Mouse (Mus musculus) G1E-ER4 (cell line): ENCODE measurements around the gene Gm15155. TPM values are rescaled to one million over a fixed set of nuclear protein-coding genes. Genes with fewer than 3 reads are reported as not detected.

Experiments
- GATA1 ChIP-seq: IDR thresholded peaks from one replicate; pipeline ENCODE4 v1.8.0; 2012; ENCODE audit warnings: low read length, inconsistent platforms
- polyA plus RNA-seq: library from polyadenylated mRNA; stranded (reverse); fragments of >175 nt; gene quantifications from 2 replicates; pipeline ENCODE4 v1.2.3, GENCODE M21; 2012

Gm15155 gene
- not detected in 2 replicates for polyA plus RNA-seq

DNA sequence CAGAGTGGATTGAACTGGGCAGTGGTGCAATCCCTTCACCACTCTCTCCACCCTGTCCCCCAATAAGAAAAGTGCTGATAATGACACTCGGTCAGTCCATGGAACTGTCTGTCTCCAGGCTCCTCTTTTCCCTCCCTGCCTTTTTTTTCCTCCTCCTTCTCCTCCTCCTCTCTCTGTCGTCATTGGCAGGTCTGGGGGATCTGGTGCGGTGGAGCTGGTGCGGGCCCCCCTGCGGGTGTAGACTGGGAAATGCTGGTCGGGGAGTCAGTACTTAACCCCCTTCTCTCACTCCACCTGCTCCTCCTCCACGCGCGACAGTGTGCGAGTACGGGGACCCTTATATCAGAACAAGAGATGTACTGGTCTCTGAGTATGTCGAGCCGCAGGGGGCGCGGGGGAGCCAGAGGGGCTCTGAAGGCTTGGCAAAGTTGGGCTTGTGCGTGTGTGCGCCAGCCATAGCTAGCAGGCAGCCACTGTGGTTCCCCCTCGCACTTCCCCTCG, at the start of gene Gm15155:
Gm15155 (plus strand) TSS at position 401 of the 501 bp plus-strand sequence.
- TF ChIP-seq GATA1 = no peak

DNA sequence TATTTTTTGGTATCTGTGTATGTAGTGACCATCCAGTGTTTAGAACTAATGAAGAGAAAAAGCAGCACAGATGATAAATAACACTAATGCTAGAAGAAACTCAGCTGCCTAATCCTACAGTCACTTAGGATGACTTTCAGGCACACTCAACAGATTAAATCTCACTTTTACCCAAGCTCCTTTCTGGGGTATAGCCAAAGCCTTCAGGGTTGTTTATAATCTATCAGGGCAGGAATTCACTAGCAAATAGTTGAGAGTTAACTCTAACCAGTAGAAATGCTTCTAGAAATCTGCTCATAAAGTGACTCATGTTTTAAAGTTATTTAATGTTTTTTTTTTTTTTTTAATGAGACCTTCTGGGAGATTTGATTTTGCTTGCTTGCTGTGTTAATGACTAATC, 44.8 kb upstream of the Gm15155 start:
- TF ChIP-seq GATA1 = no peak

DNA sequence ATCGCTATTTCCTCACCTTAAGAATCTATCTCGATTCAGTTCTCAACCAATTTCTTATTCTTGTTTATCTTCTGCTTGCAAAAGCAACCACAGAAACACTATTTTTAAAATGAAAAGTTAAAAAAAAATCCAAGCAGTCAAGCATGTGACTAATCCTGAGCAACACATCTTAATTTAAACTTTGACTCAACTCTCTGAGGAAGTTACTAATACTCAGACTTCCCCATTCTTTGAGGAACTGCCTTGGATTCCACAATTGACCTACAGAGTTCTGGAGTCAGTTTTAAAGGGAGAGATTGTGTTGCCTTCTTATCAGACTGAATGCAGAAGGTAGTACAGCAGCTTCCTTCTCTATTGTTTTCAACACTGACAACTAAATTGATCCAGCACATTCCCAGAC, 40.0 kb upstream of the Gm15155 start:
- no peak for TF ChIP-seq GATA1

DNA sequence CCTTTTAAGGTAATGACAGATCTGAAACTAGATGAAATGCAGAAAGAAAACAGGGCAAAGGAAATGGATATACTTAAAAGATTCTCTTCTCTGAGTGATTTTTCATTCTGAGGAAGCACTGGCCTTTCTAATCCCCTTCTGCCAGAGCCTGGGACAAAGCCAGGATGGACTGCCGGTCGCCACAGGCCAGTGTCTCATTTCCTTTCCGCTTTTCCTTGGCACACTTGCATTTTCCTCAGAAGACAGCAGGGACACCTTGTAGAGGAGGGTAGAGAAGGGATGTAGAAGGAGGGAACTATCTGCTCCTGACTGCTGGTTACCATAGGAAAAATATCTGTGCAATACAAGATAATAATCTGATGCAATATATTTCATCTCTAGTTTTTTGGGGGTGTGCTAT, 33.1 kb upstream of the Gm15155 start:
- TF ChIP-seq GATA1 = no peak

DNA sequence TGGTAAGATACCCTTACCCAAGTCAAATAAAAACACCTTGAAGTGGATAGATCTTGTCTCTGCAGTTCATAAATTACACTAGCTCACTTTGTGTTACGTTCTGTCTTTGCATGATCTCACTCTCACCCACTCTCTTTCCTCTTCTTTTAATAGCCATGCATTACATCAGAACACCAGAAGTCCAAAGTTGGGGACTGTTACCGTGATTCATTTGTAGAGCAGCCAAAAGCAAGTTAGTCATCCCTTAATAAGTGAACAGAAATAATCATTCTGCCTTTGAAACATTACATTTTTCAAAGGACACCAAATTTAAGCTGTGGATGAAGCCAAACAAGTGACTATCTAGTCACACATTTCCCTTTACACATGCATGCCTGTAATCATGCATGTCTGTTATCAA, 32.1 kb upstream of the Gm15155 start:
- no peak for TF ChIP-seq GATA1

DNA sequence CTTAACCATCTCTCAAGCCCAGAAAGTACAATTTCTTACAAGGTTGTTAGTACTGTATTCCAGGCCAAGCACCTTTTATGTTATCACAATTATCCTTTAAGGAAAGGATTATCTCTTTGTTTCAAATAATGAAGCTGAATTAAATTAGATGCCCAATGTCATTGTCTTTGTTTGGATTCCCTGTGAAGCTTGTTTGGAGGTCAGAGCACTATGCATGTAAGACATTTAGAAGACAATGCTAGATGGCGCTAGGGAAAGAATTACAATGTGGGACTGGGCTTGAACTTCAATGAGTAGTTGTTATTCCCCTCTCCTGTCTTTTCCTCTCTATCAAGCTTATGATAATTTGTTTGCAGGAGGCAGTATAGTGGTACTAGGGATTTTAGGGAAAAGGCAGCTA, 29.9 kb upstream of the Gm15155 start:
- TF ChIP-seq GATA1 = no peak

DNA sequence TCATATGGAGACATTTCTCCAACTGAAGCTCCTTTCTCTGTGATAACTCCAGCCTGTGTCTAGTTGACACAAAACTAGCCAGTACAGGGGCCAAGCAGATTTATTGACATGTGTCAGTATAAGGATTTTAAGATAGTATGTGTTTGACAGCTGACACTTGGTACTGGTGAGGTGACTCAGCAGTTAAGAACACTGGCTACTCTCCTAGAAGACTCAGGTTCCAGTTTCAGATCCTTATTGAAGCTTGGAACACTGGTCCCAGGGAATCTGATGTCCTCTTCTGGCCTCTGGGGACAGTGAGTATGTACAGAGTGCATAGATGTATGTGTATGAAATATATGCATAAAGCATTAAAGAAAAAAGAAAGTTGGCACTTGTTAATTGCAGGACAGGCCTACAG, 28.2 kb upstream of the Gm15155 start:
- TF ChIP-seq GATA1 = no peak

DNA sequence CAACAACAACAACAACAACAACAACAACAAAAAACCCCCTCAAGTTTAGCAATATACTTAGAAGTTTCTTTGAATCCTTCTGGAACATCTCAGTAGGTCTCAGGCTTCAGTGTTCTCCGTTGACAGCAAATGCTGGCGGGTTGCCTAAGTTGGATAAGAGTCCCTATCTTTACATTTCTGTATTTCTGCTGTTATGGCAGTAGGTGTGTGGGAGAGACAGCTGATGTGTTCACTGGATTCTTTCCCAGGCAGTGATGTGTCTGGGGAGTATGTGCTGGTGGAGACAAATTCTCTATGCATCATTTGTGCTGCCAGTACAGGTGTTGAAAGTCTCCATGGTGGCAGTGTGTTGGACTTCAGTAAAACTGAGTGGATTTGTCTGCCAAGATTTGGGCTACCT, 23.3 kb upstream of the Gm15155 start:
- no peak for TF ChIP-seq GATA1

DNA sequence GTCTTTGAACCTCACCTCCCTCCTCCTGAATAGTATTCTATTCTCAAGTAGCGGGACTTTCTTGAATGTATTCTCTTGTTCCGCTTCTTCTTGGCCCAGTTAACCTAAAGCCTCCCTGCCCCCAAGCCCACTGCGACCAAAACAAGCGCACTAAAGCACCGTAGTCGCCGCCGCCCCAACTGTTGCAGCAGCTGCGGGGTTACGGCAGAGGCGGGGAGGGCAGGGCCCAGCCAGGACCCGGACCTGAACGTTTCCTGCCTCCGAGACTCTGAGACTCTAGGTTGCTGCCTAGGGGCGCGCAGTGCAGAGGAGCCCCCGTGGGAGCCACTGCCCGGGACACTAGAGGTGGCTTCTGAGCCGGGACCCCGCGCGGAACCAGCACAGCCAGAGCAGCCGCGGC, 2.0 kb upstream of the Gm15155 start:
- TF ChIP-seq GATA1 = no peak

DNA sequence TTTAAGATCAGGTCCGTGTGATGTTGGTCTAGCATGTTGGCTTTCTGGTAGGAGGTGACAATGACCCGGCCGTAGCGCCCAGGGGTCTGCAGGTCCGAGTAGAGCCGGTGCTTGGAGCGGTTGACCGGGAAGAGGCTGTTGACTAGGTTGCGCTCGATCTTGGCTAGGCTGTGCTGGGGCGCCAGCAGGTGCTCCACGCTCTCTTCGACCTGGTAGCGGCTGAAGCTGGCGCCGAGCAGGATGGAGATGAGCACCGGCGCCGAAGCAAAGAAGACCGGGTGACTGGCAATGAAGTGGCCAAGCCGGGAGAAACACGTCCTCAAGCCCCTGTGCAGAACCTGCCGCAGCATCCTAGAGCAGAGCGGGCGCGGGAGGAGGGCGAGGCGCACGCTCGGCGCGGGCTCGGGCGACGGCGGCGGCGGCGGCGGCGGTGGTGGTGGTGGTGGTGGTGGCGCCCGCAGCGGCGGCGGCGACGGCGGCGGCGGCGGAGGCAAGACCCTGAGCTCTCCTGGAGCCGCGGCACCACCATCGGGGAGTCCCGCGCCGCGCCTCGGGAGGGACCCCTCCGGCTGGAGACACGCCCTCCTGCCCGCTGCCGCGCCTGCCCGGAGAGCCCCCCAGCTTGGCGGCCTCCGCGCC, 1.5 kb upstream of the Gm15155 start:
- TF ChIP-seq GATA1 = no peak

DNA sequence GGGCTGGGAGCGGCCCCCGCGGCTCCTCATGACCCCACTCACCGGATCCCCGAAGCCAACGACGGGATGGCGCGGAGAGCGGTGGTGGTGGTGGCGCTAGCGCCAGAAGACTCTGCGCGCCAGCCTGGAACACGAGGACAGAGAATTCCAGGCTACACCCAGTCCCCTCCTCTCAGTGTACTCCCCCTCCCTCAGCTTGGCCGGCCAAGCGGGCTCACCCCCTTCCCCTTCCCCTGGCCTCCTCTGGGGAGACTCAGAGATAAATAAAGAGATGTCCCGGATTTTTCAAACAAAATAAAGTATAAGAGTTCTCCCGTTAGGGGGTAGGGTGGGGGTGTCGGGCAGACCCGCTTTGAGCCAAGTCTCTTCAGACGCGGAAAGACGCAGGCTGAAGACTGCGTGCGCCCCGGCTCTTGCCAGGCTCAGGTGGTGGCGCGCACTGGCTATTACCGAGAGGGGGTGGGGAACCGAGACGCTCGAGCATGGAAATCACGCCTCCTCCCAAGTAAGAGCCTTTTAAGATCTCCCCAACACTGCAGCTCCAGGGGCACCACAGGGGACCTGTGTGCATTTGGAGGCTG, 750 bp upstream of the Gm15155 start, which contains the start of gene Ptchd1:
Ptchd1 (minus strand) TSS at position 114 of the 581 bp plus-strand sequence.
- no peak for TF ChIP-seq GATA1

DNA sequence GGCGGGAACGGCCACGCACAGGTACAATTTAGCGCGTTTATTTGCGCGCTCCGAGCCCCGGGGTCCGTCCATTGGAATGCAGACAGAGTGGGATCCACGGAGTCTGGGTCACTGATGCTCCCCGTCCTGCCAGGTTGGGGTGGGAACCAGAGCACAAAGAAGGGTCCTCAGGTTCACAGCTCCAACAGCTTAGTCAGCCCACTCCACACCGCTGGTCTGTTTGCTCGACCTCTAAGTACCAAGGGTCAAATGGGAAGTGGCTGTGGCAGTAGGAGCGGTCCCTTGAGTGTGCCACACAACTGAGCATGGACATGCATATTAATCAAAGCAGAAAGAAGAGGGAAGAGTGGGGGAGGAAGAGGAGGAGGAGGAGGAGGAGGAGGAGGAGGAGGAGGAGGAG, 354 bp downstream of the Gm15155 start:
- no peak for TF ChIP-seq GATA1

DNA sequence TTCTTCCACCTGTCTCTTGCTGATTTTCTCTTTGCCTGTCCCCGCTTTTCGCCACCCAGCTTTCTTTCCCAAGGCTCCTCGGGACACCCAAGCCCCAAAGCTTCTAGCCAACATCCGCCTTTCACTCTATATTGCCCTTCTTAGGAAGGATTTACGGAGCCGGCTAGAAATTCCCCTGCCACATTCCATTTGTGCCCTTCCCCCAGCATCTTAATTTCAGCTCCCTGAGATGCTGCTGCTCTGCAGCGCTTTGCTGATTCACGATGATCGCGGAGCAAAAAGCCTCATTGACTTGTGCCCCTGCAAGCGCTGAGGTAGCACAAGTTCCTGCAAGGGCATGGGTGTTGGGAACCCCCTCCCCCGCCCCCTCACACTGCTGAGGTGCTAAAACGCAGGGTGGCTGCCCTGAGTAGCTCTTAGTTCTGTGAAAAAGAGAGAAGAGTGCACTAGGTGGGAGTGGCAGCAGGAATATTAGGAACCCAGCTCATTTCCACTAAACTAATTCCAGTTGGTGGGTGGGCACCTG, 1.2 kb downstream of the Gm15155 start:
- TF ChIP-seq GATA1 = no peak

DNA sequence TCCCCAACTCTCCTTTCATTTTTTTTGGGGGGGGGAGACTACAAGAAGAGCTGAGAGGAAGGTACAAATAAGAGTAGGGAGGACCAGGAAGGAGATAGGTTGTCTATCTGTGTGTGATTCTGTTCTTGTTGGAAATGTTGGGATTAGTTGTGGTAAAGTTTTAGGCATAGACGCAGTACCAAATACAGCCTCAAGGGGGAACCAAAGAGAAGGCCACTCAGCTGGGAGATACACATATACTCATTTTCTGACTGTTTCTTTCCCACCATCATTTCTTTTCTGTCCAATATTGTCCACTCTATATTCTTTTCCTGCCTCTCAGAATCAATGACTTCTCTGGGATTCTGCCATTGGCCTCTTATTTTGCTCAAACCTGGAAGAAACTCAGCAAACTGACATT, 19.4 kb downstream of the Gm15155 start:
- no peak for TF ChIP-seq GATA1

DNA sequence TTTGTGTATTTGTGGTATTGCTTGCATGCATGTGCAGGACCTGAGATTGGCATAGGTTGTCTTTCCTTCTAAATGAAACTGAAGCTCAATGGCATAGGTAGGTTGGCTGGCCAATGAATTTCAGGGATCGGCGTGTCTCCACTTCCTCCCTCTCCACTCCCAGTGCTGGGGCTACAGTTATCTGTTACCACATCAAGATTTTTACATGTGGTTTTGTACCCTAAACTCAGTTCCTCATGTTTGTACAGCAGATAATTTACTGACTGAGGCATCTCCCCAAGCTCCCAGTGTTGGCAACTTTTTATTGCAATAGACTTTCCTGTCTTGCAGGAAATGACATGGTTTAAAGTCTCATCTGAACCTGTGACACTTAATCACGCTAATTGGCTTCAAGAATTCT, 21.4 kb downstream of the Gm15155 start:
- no peak for TF ChIP-seq GATA1

DNA sequence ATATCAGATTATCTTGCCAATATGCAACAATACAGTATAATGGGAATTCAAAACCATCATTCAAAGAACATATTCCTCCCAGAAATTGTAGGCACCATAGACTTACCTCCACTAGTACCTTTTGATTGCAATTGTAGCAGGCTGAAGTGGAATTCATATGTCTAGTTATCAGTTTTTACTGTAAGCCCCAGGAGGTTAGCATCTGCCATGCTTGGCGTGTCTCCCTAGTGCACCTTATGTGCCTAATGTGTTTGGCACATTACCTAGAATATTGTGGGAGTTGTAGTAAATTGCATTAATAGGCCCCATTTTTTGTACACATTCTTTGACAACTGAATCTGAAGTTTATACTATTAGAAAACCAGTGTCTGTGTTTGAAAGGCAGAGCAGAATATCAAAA, 33.4 kb downstream of the Gm15155 start:
- TF ChIP-seq GATA1 = no peak

DNA sequence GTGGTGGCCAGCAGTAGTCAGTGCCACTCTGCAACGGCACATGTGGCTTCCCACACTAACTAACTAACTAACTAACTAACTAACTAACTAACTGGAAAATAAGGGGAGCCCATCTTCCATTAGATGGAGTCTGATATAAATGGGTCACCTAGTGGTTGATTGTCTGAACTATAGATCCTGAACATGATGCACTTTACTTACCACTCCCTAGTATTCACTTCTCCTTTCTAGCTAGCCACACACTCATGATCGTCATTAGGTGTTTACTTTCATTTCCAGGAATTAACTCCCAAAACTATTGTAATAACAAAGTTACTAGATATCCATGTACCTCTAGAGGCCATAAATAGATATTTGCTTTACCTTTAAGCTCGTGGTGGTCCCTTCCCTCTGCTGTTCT, 99.6 kb downstream of the Gm15155 start:
- TF ChIP-seq GATA1 = no peak

DNA sequence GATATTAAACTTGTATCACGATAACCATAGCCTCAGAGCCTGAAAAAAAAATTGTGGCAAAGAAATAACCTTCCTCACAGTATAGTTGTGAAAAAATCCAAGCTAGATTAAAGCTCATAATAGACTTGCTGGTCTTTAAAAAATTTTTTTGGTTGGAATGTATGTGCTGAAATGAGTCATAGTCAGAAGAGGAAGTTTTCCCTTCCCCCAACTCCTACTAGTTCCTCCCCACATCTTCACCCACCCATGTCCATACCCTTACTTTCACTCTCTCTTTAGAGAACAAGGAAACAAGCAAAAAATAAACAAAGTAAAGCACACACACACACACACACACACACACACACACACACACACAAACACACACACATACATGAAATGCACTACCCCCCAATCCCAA, 103.8 kb downstream of the Gm15155 start:
- TF ChIP-seq GATA1 = no peak
